Mouse (Mus musculus) brain, embryonic 14.5 days (tissue): ENCODE measurements at regions not wholly inside any gene's neighbourhood (a gene's known extent, or its start where the extent isn't known, plus 50 kb on each side); places are given as distances from the start of the nearest gene placed in this dataset.
A peak's percentile ranks its signal among the peaks of the same experiment; 100 is the strongest.

Experiments used
- DNase-seq: peaks from one replicate; pipeline ENCODE4 v3.0.0-alpha.2; 2011; ENCODE audit warnings: low read depth
- CTCF ChIP-seq: fragments of 200-500 bp; IDR thresholded peaks from 2 replicates; pipeline ENCODE4 v1.5.1; 2012; ENCODE audit warnings: inconsistent platforms, mild to moderate bottlenecking, moderate library complexity, borderline replicate concordance; ENCODE audit not compliant: insufficient read depth, insufficient read length; ENCODE audit errors: extremely low read depth
- POLR2A ChIP-seq: fragments of 200-500 bp; IDR thresholded peaks from 2 replicates; pipeline ENCODE4 v1.6.1; 2012; ENCODE audit warnings: mild to moderate bottlenecking, inconsistent platforms, borderline replicate concordance; ENCODE audit not compliant: poor library complexity, insufficient read depth, insufficient read length, severe bottlenecking; ENCODE audit errors: extremely low read depth

DNA sequence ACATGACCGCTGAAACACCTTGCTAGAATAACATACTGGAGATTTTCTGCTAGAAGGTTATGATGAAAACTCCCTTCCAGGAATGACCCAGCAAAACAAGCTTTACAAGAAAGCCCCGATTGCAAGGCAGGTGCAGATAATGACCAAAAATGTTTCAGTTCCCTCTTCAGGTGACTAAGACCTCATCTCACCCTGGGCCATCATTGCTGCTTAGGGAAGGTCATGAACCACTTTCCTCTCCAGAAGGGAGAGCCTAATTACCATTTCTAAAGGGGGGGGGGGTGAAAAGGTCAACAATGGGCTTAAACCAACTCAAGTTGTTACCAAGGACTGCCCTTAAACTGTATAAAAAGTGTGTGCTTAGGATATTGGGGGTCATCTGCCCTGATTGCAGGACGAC lies 59.8 kb upstream of the Speer4c start:
- TF ChIP-seq CTCF, result no peak
- TF ChIP-seq POLR2A, result no peak
- no peak for DNase-seq

DNA sequence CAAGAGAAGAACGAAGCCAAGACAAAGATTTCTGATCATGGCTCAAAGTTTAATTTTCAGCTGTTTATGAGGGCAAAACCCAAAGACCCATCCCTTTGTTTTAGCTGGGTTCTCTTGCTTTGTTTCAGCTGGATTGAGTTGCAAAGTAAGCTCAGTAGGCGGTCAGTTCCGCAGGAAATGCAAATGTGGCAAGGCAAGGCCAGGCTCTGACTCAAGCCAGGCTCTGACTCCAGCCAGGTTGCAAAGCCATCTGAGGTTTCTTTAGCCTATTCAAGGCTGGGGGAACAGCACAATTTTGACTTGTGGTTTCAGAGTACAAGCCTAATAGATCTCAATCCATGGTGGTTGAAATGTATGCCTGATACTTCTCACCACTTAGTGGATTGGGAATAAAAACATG lies 60.5 kb upstream of the Speer4c start:
- no peak for DNase-seq
- TF ChIP-seq CTCF, result no peak
- TF ChIP-seq POLR2A, result no peak

DNA sequence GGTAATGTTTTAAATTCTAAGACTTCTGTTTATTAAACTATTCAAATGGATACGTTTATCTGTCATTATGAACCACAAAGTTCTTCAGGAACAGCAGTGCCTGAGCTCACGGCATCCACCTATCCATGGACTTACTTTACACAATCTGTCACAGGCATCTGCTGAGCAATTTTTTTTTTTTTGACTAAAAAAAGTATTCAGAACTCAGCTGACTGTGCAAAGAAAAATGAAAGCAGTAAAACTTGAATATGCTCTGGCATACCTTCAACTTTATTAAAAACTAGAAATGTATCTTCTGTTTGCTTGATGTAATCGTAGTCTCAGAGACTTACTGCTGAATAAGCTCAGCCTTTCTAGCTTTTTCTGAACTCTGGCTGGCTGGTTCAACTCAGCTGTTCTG lies 62.0 kb upstream of the Speer4c start:
- DNase-seq, result no peak
- no peak for TF ChIP-seq CTCF
- TF ChIP-seq POLR2A, result no peak

DNA sequence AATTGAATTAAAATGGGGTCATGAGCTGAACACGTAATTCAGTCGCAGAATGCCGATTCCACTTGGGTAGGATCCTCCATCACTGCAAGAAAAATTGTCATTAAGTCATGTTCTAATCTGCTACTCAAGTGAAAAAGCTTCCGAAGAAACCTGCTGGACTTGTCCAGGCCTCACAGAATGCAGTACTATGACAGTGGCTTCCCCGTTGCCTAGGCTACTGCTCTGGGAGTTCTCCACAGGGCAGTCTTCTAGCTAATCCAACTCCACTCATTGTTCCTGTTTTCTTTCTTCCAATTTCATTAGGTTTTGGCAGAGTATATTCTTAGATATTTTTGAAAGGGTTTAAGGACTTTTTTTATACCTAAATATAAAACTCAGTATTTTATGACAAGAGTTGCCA lies 89.5 kb upstream of the Speer4c start:
- DNase-seq, result peak; percentile 34
- no peak for TF ChIP-seq POLR2A
- TF ChIP-seq CTCF, result no peak

DNA sequence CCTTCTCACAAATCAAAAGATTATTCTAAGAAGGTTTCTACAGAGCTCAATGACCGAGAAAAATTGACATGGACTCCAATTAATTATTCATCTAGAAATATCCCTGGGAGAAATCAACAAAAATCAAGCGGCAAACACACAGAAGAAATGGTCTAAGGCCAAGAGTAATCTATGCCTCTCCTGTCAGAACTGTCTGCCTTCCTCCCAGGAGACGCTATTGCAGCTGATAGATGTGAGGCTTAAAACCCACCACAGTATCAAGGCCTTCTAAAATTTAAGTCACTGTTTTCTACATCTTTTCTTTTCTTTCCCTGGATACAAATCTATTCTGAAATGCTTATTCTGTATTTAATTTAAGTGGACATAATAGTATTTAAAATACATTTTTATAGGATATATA lies 102.8 kb upstream of the Speer4c start:
- peak; percentile 49 for DNase-seq

DNA sequence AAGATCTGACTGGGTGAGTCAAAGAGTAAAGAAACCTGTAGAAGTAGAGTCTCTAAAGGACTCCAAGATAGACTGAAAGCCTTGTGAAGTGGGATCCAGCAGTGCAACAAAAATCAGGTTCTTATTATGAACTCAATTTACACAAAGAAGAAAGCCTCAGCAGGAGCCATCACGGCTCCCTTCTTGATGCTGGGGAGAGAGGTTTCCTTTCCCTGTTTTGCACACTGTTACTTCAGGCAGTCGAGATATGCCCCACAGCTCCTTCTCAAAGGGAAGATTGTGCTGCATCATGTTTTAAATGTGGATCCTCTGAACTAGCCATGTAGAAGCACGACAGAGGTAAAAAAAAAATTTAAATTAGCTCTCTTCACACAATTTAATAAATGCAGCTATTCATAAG lies 103.3 kb upstream of the Speer4c start:
- TF ChIP-seq POLR2A (no peak), CTCF (no peak)
- DNase-seq, result peak; percentile 71

More for the DNA sequence above, 102.8 kb upstream of the Speer4c start:
- TF ChIP-seq POLR2A (no peak), CTCF (no peak)

DNA sequence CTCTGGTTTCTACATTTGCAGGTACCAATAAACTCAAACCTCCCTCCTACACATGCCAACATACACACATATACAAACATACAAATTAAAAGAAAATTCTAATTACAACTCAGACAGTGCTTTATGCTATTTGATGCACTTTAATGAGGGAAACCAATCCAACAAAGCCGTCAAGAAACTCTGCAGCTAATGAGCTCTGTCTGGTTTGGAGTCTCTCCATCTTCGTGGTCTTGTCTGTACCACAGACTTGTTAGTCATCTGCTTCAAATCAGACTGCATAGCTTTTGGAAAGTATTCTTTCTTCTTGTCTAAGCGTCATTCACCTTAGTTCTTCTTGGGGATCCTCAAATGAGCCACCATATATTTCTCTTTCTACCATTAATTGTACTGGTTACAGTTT lies 108.9 kb upstream of the Speer4c start:
- DNase-seq, result peak; percentile 74
- no peak for TF ChIP-seq POLR2A
- no peak for TF ChIP-seq CTCF

DNA sequence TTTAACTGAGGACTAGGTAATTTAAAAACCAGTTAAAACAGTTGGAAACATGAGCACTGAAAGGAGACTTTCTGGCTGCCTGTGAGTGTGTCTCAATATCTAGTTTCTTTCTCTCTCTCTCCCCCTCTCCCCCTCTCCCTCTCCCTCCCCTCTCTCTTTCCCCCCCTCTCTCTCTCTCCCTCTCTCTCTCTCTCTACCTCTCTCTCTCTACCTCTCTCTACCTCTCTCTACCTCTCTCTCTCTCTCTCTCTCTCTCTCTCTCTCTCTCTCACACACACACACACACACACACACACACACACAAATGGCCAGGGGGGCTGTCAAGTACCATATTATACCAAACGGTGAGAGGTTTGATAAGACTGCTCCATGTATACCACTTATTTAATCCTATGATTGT lies 103.0 kb upstream of the Cacna2d1 start:
- DNase-seq, result no peak
- TF ChIP-seq CTCF (no peak), POLR2A (no peak)

DNA sequence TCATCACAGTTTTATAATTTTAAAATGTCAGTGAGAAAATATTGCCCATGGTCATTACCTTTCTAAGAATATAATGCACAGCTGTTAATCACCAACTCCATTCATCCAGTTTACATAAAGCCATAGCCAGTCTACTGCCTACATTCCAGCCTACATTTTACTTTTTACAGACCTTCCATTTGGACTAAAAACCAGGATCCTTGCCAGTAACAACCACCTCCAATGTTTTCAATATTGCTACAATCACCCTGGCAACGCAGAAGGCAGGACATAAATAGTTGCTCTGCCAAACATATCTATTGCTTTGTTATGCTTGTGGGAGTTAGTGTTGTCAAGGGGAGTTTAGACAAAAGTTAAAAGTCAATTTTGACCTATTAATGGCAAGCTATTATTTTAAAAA lies 102.2 kb upstream of the Cacna2d1 start:
- TF ChIP-seq POLR2A (no peak), CTCF (no peak)
- DNase-seq, result peak; percentile 35

DNA sequence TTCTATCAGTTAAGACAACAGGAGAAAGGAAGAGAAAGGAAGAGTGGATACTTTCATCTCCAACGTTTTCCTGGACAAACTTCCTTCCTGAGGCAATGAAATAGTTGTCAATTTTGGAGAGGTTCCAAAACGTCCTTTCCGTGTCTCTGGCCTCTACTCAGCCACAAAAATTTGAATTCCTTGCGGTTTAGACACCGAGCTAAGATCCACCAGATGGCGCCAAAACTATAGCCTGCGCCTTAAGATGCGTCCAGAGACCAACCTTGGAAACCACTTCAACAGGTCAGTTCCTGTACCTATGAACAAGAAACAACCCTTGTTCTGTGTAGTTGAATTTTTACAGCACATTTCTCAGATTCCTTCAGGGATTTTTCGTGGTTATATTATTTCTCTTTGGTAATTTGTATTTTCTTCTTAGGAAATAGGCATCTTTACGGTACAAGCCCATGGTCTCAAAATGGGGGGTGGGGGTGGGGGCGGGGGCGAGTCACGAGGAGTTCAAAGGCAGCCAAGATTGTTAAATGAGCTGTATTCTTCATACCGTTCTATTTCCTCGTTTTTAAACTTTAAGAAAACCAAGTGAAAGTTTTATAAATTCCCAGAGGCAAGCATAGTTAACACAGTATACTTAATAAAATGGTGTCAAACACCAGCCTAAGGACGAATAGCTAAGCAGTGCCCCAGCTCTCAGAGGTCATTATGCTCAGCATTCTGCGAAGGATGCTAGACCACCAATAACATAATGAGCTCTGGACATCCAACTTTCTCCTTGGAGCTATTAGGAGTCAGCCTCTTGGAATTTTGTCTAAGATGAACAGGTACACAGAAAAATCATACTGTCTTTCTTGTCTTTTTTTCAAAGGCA lies 96.2 kb upstream of the Cacna2d1 start:
- TF ChIP-seq CTCF (peak; percentile 87), POLR2A (no peak)
- peak; percentile 92 for DNase-seq

DNA sequence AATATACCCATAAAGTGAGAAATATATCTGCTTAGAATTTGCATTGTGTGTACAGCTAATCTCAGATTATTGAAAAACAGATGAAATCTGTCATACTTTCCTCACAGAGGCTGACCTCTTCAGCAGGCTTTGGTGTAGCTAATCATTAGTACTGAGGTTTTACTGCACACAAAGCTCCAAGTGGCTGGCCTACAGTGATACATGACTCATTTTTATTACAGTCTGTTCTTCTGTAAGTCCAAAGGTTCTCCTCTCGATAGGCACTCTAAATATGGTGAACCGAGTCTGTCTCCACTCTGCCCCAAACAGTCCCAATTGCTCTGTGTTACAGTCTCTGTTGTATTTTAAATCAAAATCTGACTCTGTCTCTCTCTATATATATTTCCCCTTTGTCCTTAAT lies 87.7 kb upstream of the Cacna2d1 start:
- TF ChIP-seq POLR2A (no peak), CTCF (no peak)
- DNase-seq, result no peak

DNA sequence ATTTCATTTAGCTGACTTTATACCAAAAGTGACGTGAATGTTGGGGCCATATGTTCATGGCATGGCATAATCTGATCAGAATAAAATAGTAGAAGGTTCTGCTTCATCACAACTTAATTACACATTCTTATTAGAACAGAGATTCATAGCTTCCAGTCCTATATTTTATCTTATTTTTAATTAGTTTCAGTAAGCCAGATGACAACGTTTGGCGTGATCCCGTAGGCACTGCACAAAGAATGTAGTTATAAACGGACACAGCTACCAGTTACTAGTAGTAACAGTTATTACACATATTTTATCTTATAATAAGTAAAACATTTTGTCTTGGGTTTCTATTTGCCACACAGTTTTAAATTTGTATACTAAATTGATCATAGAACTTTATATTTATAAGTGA lies 85.0 kb upstream of the Cacna2d1 start:
- TF ChIP-seq CTCF, result no peak
- TF ChIP-seq POLR2A, result no peak
- DNase-seq, result peak; percentile 27
